Comparison of ENCODE assay signal across 27 mouse cellular contexts in genomic region chr7:44583146-44583545, GRCm38 (mm10). TPM values are rescaled to one million over a fixed set of nuclear protein-coding genes. Genes with fewer than 3 reads are reported as not detected.
DNase-seq lines count a peak whose midpoint lies in the region; ATAC-seq lines count a peak whose summit lies in the region.
"Had no signal": no experiment of that assay in that cellular context is flagged by ENCODE, and none has a peak within 500 bp of the region (broad histone marks: within the 10 kb centered on the region; RNA-seq: fewer than 3 reads in every experiment).

No protein-coding gene starts in this region.

- H3K27ac ChIP-seq in lung, embryonic 15.5 days: peak overlapping the region; percentile 94
- peak overlapping the region; percentile 86 for H3K27ac ChIP-seq in lung, embryonic 16.5 days (ENCODE audit: low read length)
- H3K27ac ChIP-seq: forebrain, embryonic 10.5 days; forebrain, embryonic 13.5 days; heart, embryonic 15.5 days; hindbrain, embryonic 10.5 days; hindbrain, embryonic 13.5 days had no signal

- no peak overlapping the region for H3K4me3 ChIP-seq in lung, embryonic 15.5 days
- no peak overlapping the region for H3K4me3 ChIP-seq in lung, embryonic 16.5 days (ENCODE audit: low read length)
- H3K4me3 ChIP-seq: forebrain, embryonic 10.5 days; forebrain, embryonic 13.5 days; heart, embryonic 12.5 days; heart, embryonic 15.5 days; hindbrain, embryonic 10.5 days; hindbrain, embryonic 13.5 days had no signal

- peaks cover 29% of the 10 kb centered on the region for H3K27me3 ChIP-seq in lung, embryonic 15.5 days
- peaks cover 17% of the 10 kb centered on the region for H3K27me3 ChIP-seq in lung, embryonic 16.5 days (ENCODE audit: control insufficient read depth, insufficient read depth, low read depth, low read length)

- H3K9ac ChIP-seq in lung, embryonic 15.5 days: no peak overlapping the region
- H3K9ac ChIP-seq in lung, embryonic 16.5 days (ENCODE audit: low read length): no peak overlapping the region
- H3K9ac ChIP-seq: forebrain, embryonic 13.5 days; heart, embryonic 12.5 days; heart, embryonic 15.5 days; hindbrain, embryonic 13.5 days had no signal

- no peaks in the 10 kb centered on the region for H3K36me3 ChIP-seq in lung, embryonic 15.5 days
- H3K36me3 ChIP-seq in lung, embryonic 16.5 days (ENCODE audit: control insufficient read depth, insufficient read depth, low read length): no peaks in the 10 kb centered on the region
- H3K36me3 ChIP-seq: forebrain, embryonic 10.5 days; heart, embryonic 12.5 days; heart, embryonic 15.5 days; hindbrain, embryonic 10.5 days; hindbrain, embryonic 13.5 days had no signal

- WGBS in lung, embryonic 15.5 days: 21% methylated on average over 1 of the region's 1 CpGs
- WGBS in lung, embryonic 16.5 days: 33% methylated on average over 1 of the region's 1 CpGs

- peak; percentile 29 for DNase-seq in lung, postnatal 14 days
- DNase-seq in lung, postnatal 4 days: peak; percentile 57 to 73
- DNase-seq in heart, adult 18-20 months: no peak
- no peak for DNase-seq in spleen, postnatal 4 days (ENCODE audit: low spot score in 2 of 2)
- DNase-seq: adrenal gland, adult 8-10 months; adrenal gland, postnatal 25 days; cerebellum, adult 11-12 months; cerebellum, adult 8-10 months; cerebellum, postnatal 10 days; cerebellum, postnatal 36 days; gastrocnemius, postnatal 10 days; gastrocnemius, postnatal 36 days; heart, postnatal 10 days; heart, postnatal 36 days had no signal

- no peak overlapping the region for H3K4me2 ChIP-seq in lung, embryonic 15.5 days
- H3K4me2 ChIP-seq in lung, embryonic 16.5 days (ENCODE audit: low read depth, low read length): no peak overlapping the region
- H3K4me2 ChIP-seq: forebrain, embryonic 13.5 days; heart, embryonic 12.5 days; heart, embryonic 15.5 days; hindbrain, embryonic 13.5 days had no signal

- peaks cover 17% of the 10 kb centered on the region for H3K4me1 ChIP-seq in lung, embryonic 15.5 days
- H3K4me1 ChIP-seq in lung, embryonic 16.5 days (replicated peaks; ENCODE audit: control insufficient read depth, insufficient read depth, low read length): peaks cover 7% of the 10 kb centered on the region
- H3K4me1 ChIP-seq: heart, embryonic 12.5 days had no signal

- no peaks in the 10 kb centered on the region for H3K9me3 ChIP-seq in lung, embryonic 15.5 days
- H3K9me3 ChIP-seq in lung, embryonic 16.5 days (ENCODE audit: control insufficient read depth, low read length): peaks cover 3% of the 10 kb centered on the region; the same call in 1 of the 2 replicates
- H3K9me3 ChIP-seq: heart, embryonic 15.5 days; hindbrain, embryonic 13.5 days had no signal

- ATAC-seq in lung, embryonic 15.5 days (ENCODE audit: borderline replicate concordance, extremely low read depth, low FRiP score, low TSS enrichment): peak; percentile 55
- ATAC-seq in lung, embryonic 16.5 days (ENCODE audit: low read depth): peak; percentile 87
- ATAC-seq: activated CD4-positive, CD25-positive, alpha-beta regulatory T cell, adult 4 months; forebrain, embryonic 13.5 days; forebrain, embryonic 16.5 days; hindbrain, embryonic 16.5 days had no signal

RNA-seq across cellular contexts. Expression of gene Kcnc3, which starts 7.3 kb away (rescaled TPM):
- 1.5 and 2.1 TPM in 2 replicates for polyA plus RNA-seq in lung, embryonic 15.5 days (2015; fragmentation: Nextera tagmentation; extraction: Ambion mirVana)
- polyA plus RNA-seq in lung, embryonic 16.5 days (2015; fragmentation: Nextera tagmentation; extraction: Ambion mirVana): 1.5 and 2.1 TPM in 2 replicates
- 1 to 10 TPM; 2.4 to 2.6 TPM for total RNA-seq in heart, adult 18-20 months (2021)
- polyA plus RNA-seq: activated CD4-positive, CD25-positive, alpha-beta regulatory T cell, adult 4 months had no signal

RNA-seq across cellular contexts. Expression of gene Napsa, which starts 11.0 kb away (rescaled TPM):
- polyA plus RNA-seq in lung, embryonic 15.5 days (2015; fragmentation: Nextera tagmentation; extraction: Ambion mirVana): 30.9 and 42.2 TPM in 2 replicates
- polyA plus RNA-seq in lung, embryonic 16.5 days (2015; fragmentation: Nextera tagmentation; extraction: Ambion mirVana): 93.0 and 140 TPM in 2 replicates
- total RNA-seq in heart, adult 18-20 months (2021): 1 to 10 TPM in 1 of 2 experiments, under 1 TPM in 1; 0.82 to 4.4 TPM
- polyA plus RNA-seq: heart, embryonic 12.5 days had no signal

RNA-seq across cellular contexts. Expression of gene Nr1h2, which starts 29.4 kb away (rescaled TPM):
- polyA plus RNA-seq in lung, embryonic 15.5 days (2015; fragmentation: Nextera tagmentation; extraction: Ambion mirVana): 68.4 and 75.3 TPM in 2 replicates
- polyA plus RNA-seq in lung, embryonic 16.5 days (2015; fragmentation: Nextera tagmentation; extraction: Ambion mirVana): 86.2 and 87.0 TPM in 2 replicates
- 10 to 100 TPM; 43.9 to 47.3 TPM for total RNA-seq in heart, adult 18-20 months (2021)

RNA-seq across cellular contexts. Expression of gene Pold1, which starts 34.5 kb away (rescaled TPM):
- polyA plus RNA-seq in lung, embryonic 15.5 days (2015; fragmentation: Nextera tagmentation; extraction: Ambion mirVana): 108 and 112 TPM in 2 replicates
- 100 and 109 TPM in 2 replicates for polyA plus RNA-seq in lung, embryonic 16.5 days (2015; fragmentation: Nextera tagmentation; extraction: Ambion mirVana)
- total RNA-seq in heart, adult 18-20 months (2021): 10 to 100 TPM; 12.6 to 16.2 TPM

RNA-seq across cellular contexts. Expression of gene Spib, which starts 51.3 kb away (rescaled TPM):
- polyA plus RNA-seq in lung, embryonic 15.5 days (2015; fragmentation: Nextera tagmentation; extraction: Ambion mirVana): 0.77 and 2.0 TPM in 2 replicates
- 0.33 and 1.1 TPM in 2 replicates for polyA plus RNA-seq in lung, embryonic 16.5 days (2015; fragmentation: Nextera tagmentation; extraction: Ambion mirVana)
- 1 to 10 TPM in 1 of 2 experiments, under 1 TPM in 1; 0.37 to 4.8 TPM for total RNA-seq in heart, adult 18-20 months (2021)
- total RNA-seq: gastrocnemius, postnatal 36 days; granulocyte monocyte progenitor cell, adult 5-6 weeks had no signal
- polyA plus RNA-seq: embryonic facial prominence, embryonic 11.5 days; forebrain, embryonic 10.5 days; forebrain, embryonic 13.5 days; forebrain, embryonic 16.5 days; heart, embryonic 12.5 days; hindbrain, embryonic 10.5 days; hindbrain, embryonic 13.5 days; hindbrain, embryonic 16.5 days had no signal

Comparison
In these comparisons a context has a peak if more than half of its experiments do, and no peak if none do; other contexts are left out.
1. DNase-seq: peak in lung, postnatal 14 days (single experiment) and lung, postnatal 4 days (2 of 2); none in heart, adult 18-20 months (0 of 2) and spleen, postnatal 4 days (0 of 2).